Mouse (Mus musculus) hindbrain, postnatal 0 days (tissue): ENCODE measurements around the gene Nfkb1. TPM values are rescaled to one million over a fixed set of nuclear protein-coding genes. Genes with fewer than 3 reads are reported as not detected.

Source experiments
- ATAC-seq: fragments of 200-750 bp; cut with Nextera tagmentation; 2 replicates; pipeline ENCODE4 v1.8.0; 2017; ENCODE audit warnings: mild to moderate bottlenecking, moderate TSS enrichment, moderate library complexity
- DNase-seq: peaks from one replicate; pipeline ENCODE4 v3.0.0-alpha.2; 2015; ENCODE audit warnings: low spot score
- H3K27ac ChIP-seq: fragments of 300-500 bp; sonication (generic); 2 replicates; pipeline ENCODE4 v1.5.1; 2014; ENCODE audit warnings: mild to moderate bottlenecking
- H3K27me3 ChIP-seq: fragments of 300-500 bp; sonication (generic); 2 replicates; pipeline ENCODE4 v1.6.1; 2014; ENCODE audit warnings: low read length, mixed read lengths; ENCODE audit not compliant: insufficient read depth
- H3K36me3 ChIP-seq: fragments of 300-500 bp; sonication (generic); 2 replicates; pipeline ENCODE4 v1.6.1; 2014; ENCODE audit warnings: low read length, mixed read lengths; ENCODE audit not compliant: insufficient read depth
- H3K4me1 ChIP-seq: fragments of 300-500 bp; sonication (generic); 2 replicates; pipeline ENCODE4 v1.6.1; 2014; ENCODE audit warnings: antibody characterized with exemption, low read length, mixed read lengths; ENCODE audit not compliant: insufficient read depth
- H3K4me2 ChIP-seq: fragments of 300-500 bp; sonication (generic); 2 replicates; pipeline ENCODE4 v1.6.1; 2014; ENCODE audit warnings: low read depth, mild to moderate bottlenecking, low read length, moderate library complexity, mixed read lengths
- H3K4me3 ChIP-seq: fragments of 300-500 bp; sonication (generic); 2 replicates; pipeline ENCODE4 v1.5.1; 2014; ENCODE audit warnings: low read length
- H3K9ac ChIP-seq: fragments of 300-500 bp; sonication (generic); replicated peaks from 2 replicates; pipeline ENCODE4 v1.6.1; 2014; ENCODE audit warnings: mild to moderate bottlenecking, low read length, moderate library complexity, mixed read lengths
- H3K9me3 ChIP-seq: fragments of 300-500 bp; sonication (generic); 2 replicates; pipeline ENCODE4 v1.6.1; 2016; ENCODE audit warnings: low read length, mixed read lengths
- CTCF ChIP-seq: IDR thresholded peaks from 2 replicates; pipeline ENCODE4 v1.5.1; 2016; ENCODE audit warnings: antibody characterized with exemption, control low read depth, low read depth
- WGBS: fragments of 180-500 bp; shearing (Covaris S2); extraction: QIAGEN DNeasy Blood & Tissue Kit; methylation state at CpG from one replicate; pipeline ENCODE4 v1.1.7; 2014; 5-methylcytosine and 5-hydroxymethylcytosine counted together
- polyA plus RNA-seq: library from polyadenylated mRNA; unstranded; fragments of >200 nt; fragmentation: Nextera tagmentation; extraction: Ambion mirVana; gene quantifications from 2 replicates; pipeline ENCODE4 v1.2.1, GENCODE M21; 2015
- total RNA-seq: library from RNA; depleted of rRNA; stranded (reverse); fragments of >200 nt; gene quantifications from 2 replicates; pipeline ENCODE4 v1.2.3, GENCODE M21; 2014

The Nfkb1 gene
- total and polyA plus RNA-seq, 2 experiments from 2014 or later: 5.1 to 40.1 TPM

GRCm38 (mm10) chr3:135689773-135690567 is 1.4 kb downstream of the Nfkb1 start:
- Histone ChIP-seq H3K4me3 (peak overlapping the region; percentile 59), H3K4me1 (peaks cover 18% of the 10 kb centered on the region), H3K27me3 (no peaks in the 10 kb centered on the region), H3K9ac (peak overlapping the region; percentile 83), H3K9me3 (no peaks in the 10 kb centered on the region), H3K27ac (peak overlapping the region; percentile 95; the same call in 1 of the 2 replicates), H3K4me2 (peak overlapping the region; percentile 72), H3K36me3 (no peaks in the 10 kb centered on the region)
- WGBS: 47% methylated on average over 10 of the region's 10 CpGs
- TF ChIP-seq CTCF: no peak
- no peak for ATAC-seq
- no peak for DNase-seq

GRCm38 (mm10) chr3:135688970-135689772 is 2.2 kb downstream of the Nfkb1 start:
- Histone ChIP-seq H3K4me3 (peak overlapping the region; percentile 8; the same call in 1 of the 2 replicates), H3K9ac (peak overlapping the region; percentile 22; the same call in 1 of the 2 replicates)
- WGBS: 51% methylated on average over 11 of the region's 11 CpGs

GRCm38 (mm10) chr3:135687965-135688364 is 3.4 kb downstream of the Nfkb1 start:
- Histone ChIP-seq H3K9ac (no peak overlapping the region), H3K4me1 (peaks cover 18% of the 10 kb centered on the region), H3K4me3 (no peak overlapping the region), H3K4me2 (no peak overlapping the region), H3K27me3 (no peaks in the 10 kb centered on the region), H3K9me3 (no peaks in the 10 kb centered on the region), H3K27ac (no peak overlapping the region), H3K36me3 (no peaks in the 10 kb centered on the region)
- DNase-seq (peak; percentile 8), ATAC-seq (no peak)
- TF ChIP-seq CTCF: no peak
- 72% methylated on average over 9 of the region's 9 CpGs for WGBS

More at GRCm38 (mm10) chr3:135688970-135689772, 2.2 kb downstream of the Nfkb1 start:
- Histone ChIP-seq H3K36me3 (no peaks in the 10 kb centered on the region), H3K9me3 (no peaks in the 10 kb centered on the region), H3K4me2 (peak overlapping the region; percentile 72), H3K4me1 (peaks cover 18% of the 10 kb centered on the region), H3K27ac (peak overlapping the region; percentile 95; the same call in 1 of the 2 replicates), H3K27me3 (no peaks in the 10 kb centered on the region)
- DNase-seq: peak; percentile 17
- ATAC-seq: no peak
- no peak for TF ChIP-seq CTCF

GRCm38 (mm10) chr3:135686419-135686818 is 4.9 kb downstream of the Nfkb1 start:
- 79% methylated on average over 5 of the region's 5 CpGs for whole genome bisulfite sequencing
- no peak overlapping the region for H3K27ac ChIP-seq
- H3K4me2 ChIP-seq: no peak overlapping the region
- H3K36me3 ChIP-seq: no peaks in the 10 kb centered on the region
- no peak for TF ChIP-seq CTCF
- peaks cover 9% of the 10 kb centered on the region; the same call in 1 of the 2 replicates for H3K4me1 ChIP-seq
- H3K9ac ChIP-seq: no peak overlapping the region
- DNase-seq: no peak
- H3K9me3 ChIP-seq: no peaks in the 10 kb centered on the region
- H3K4me3 ChIP-seq: no peak overlapping the region
- ATAC-seq: no peak
- H3K27me3 ChIP-seq: no peaks in the 10 kb centered on the region

GRCm38 (mm10) chr3:135683275-135683674 is 8.1 kb downstream of the Nfkb1 start:
- no peaks in the 10 kb centered on the region for H3K27me3 ChIP-seq
- H3K4me2 ChIP-seq: no peak overlapping the region
- no peak overlapping the region for H3K27ac ChIP-seq
- H3K9ac ChIP-seq: no peak overlapping the region
- no peaks in the 10 kb centered on the region for H3K4me1 ChIP-seq
- ATAC-seq (no peak), DNase-seq (no peak)
- H3K9me3 ChIP-seq: no peaks in the 10 kb centered on the region
- no peaks in the 10 kb centered on the region for H3K36me3 ChIP-seq
- 78% methylated on average over 6 of the region's 6 CpGs for WGBS
- TF ChIP-seq CTCF: no peak
- H3K4me3 ChIP-seq: no peak overlapping the region

GRCm38 (mm10) chr3:135682240-135682639 is 9.1 kb downstream of the Nfkb1 start:
- Histone ChIP-seq H3K27ac (no peak overlapping the region), H3K27me3 (no peaks in the 10 kb centered on the region), H3K9ac (no peak overlapping the region), H3K36me3 (no peaks in the 10 kb centered on the region), H3K9me3 (no peaks in the 10 kb centered on the region), H3K4me2 (no peak overlapping the region), H3K4me1 (no peaks in the 10 kb centered on the region), H3K4me3 (no peak overlapping the region)
- ATAC-seq (no peak), DNase-seq (no peak)
- WGBS: 46% methylated on average over 3 of the region's 3 CpGs
- no peak for TF ChIP-seq CTCF
